Mouse (Mus musculus): Measurements from ENCODE around the gene Dpyd. TPM values are rescaled to one million over a fixed set of nuclear protein-coding genes. Genes with fewer than 3 reads are reported as not detected.

The Dpyd gene
- polyA plus RNA-seq, 1 experiment, result 1.0 TPM

GRCm38 (mm10) chr3:118566779-118567178 is 4.8 kb downstream of the Dpyd start:
- Histone ChIP-seq H3K27ac (ENCODE audit: control insufficient read depth, insufficient read depth, low read depth, low read length) (no peak overlapping the region), H3K36me3 (ENCODE audit: control insufficient read depth, insufficient read depth, low read length) (no peaks in the 10 kb centered on the region), H3K4me1 (ENCODE audit: control insufficient read depth, insufficient read depth, low read length) (peaks cover 3% of the 10 kb centered on the region), H3K4me3 (ENCODE audit: control insufficient read depth, low read depth, low read length) (no peak overlapping the region), H3K27me3 (ENCODE audit: control insufficient read depth, insufficient read depth, low read length) (no peaks in the 10 kb centered on the region)
- TF ChIP-seq POLR2A (IDR thresholded peaks at IDR 0.05; ENCODE audit: control insufficient read depth, low read depth, low read length) (no peak), CTCF (IDR thresholded peaks at IDR 0.05; ENCODE audit: control insufficient read depth, insufficient read depth, insufficient replicate concordance, low read depth, low read length) (no peak)

- no peak overlapping the region for H3K4me3 ChIP-seq (ENCODE audit: control insufficient read depth, low read depth, low read length)
- no peaks in the 10 kb centered on the region for H3K4me1 ChIP-seq (ENCODE audit: control insufficient read depth, insufficient read depth, low read length)
- no peaks in the 10 kb centered on the region for H3K36me3 ChIP-seq (ENCODE audit: control insufficient read depth, insufficient read depth, low read length)
- TF ChIP-seq POLR2A (IDR thresholded peaks at IDR 0.05; ENCODE audit: control insufficient read depth, low read depth, low read length) (no peak), CTCF (IDR thresholded peaks at IDR 0.05; ENCODE audit: control insufficient read depth, insufficient read depth, insufficient replicate concordance, low read depth, low read length) (no peak)
- H3K27ac ChIP-seq (ENCODE audit: control insufficient read depth, insufficient read depth, low read depth, low read length), result no peak overlapping the region
- no peaks in the 10 kb centered on the region for H3K27me3 ChIP-seq (ENCODE audit: control insufficient read depth, insufficient read depth, low read length)
Measured at GRCm38 (mm10) chr3:118570197-118570596, 8.3 kb downstream of the Dpyd start.

GRCm38 (mm10) chr3:118590559-118590958 is 28.6 kb downstream of the Dpyd start:
- Histone ChIP-seq H3K36me3 (ENCODE audit: control insufficient read depth, insufficient read depth, low read length) (no peaks in the 10 kb centered on the region), H3K27ac (ENCODE audit: control insufficient read depth, insufficient read depth, low read depth, low read length) (no peak overlapping the region), H3K4me3 (ENCODE audit: control insufficient read depth, low read depth, low read length) (no peak overlapping the region), H3K27me3 (ENCODE audit: control insufficient read depth, insufficient read depth, low read length) (no peaks in the 10 kb centered on the region), H3K4me1 (ENCODE audit: control insufficient read depth, insufficient read depth, low read length) (no peaks in the 10 kb centered on the region)
- no peak for TF ChIP-seq POLR2A (IDR thresholded peaks at IDR 0.05; ENCODE audit: control insufficient read depth, low read depth, low read length)
- TF ChIP-seq CTCF (IDR thresholded peaks at IDR 0.05; ENCODE audit: control insufficient read depth, insufficient read depth, insufficient replicate concordance, low read depth, low read length), result no peak

- Histone ChIP-seq H3K36me3 (ENCODE audit: control insufficient read depth, insufficient read depth, low read length) (no peaks in the 10 kb centered on the region), H3K4me3 (ENCODE audit: control insufficient read depth, low read depth, low read length) (no peak overlapping the region), H3K27me3 (ENCODE audit: control insufficient read depth, insufficient read depth, low read length) (no peaks in the 10 kb centered on the region), H3K4me1 (ENCODE audit: control insufficient read depth, insufficient read depth, low read length) (no peaks in the 10 kb centered on the region), H3K27ac (ENCODE audit: control insufficient read depth, insufficient read depth, low read depth, low read length) (no peak overlapping the region)
- no peak for TF ChIP-seq POLR2A (IDR thresholded peaks at IDR 0.05; ENCODE audit: control insufficient read depth, low read depth, low read length)
- TF ChIP-seq CTCF (IDR thresholded peaks at IDR 0.05; ENCODE audit: control insufficient read depth, insufficient read depth, insufficient replicate concordance, low read depth, low read length), result no peak
Measured at GRCm38 (mm10) chr3:118594864-118595263, 32.9 kb downstream of the Dpyd start.

- Histone ChIP-seq H3K27me3 (ENCODE audit: control insufficient read depth, insufficient read depth, low read length) (no peaks in the 10 kb centered on the region), H3K36me3 (ENCODE audit: control insufficient read depth, insufficient read depth, low read length) (no peaks in the 10 kb centered on the region), H3K27ac (ENCODE audit: control insufficient read depth, insufficient read depth, low read depth, low read length) (no peak overlapping the region), H3K4me1 (ENCODE audit: control insufficient read depth, insufficient read depth, low read length) (no peaks in the 10 kb centered on the region), H3K4me3 (ENCODE audit: control insufficient read depth, low read depth, low read length) (no peak overlapping the region)
- TF ChIP-seq POLR2A (IDR thresholded peaks at IDR 0.05; ENCODE audit: control insufficient read depth, low read depth, low read length) (no peak), CTCF (IDR thresholded peaks at IDR 0.05; ENCODE audit: control insufficient read depth, insufficient read depth, insufficient replicate concordance, low read depth, low read length) (no peak)
Measured at GRCm38 (mm10) chr3:118595693-118596092, 33.8 kb downstream of the Dpyd start.

- no peak overlapping the region for H3K4me3 ChIP-seq (ENCODE audit: control insufficient read depth, low read depth, low read length)
- H3K4me1 ChIP-seq (ENCODE audit: control insufficient read depth, insufficient read depth, low read length), result no peaks in the 10 kb centered on the region
- H3K36me3 ChIP-seq (ENCODE audit: control insufficient read depth, insufficient read depth, low read length), result no peaks in the 10 kb centered on the region
- no peak overlapping the region for H3K27ac ChIP-seq (ENCODE audit: control insufficient read depth, insufficient read depth, low read depth, low read length)
- TF ChIP-seq POLR2A (IDR thresholded peaks at IDR 0.05; ENCODE audit: control insufficient read depth, low read depth, low read length) (no peak), CTCF (IDR thresholded peaks at IDR 0.05; ENCODE audit: control insufficient read depth, insufficient read depth, insufficient replicate concordance, low read depth, low read length) (no peak)
- no peaks in the 10 kb centered on the region for H3K27me3 ChIP-seq (ENCODE audit: control insufficient read depth, insufficient read depth, low read length)
Measured at GRCm38 (mm10) chr3:118601689-118602640, 40.0 kb downstream of the Dpyd start.

- TF ChIP-seq CTCF (IDR thresholded peaks at IDR 0.05; ENCODE audit: control insufficient read depth, insufficient read depth, insufficient replicate concordance, low read depth, low read length), result no peak
- TF ChIP-seq POLR2A (IDR thresholded peaks at IDR 0.05; ENCODE audit: control insufficient read depth, low read depth, low read length), result no peak
- H3K4me1 ChIP-seq (ENCODE audit: control insufficient read depth, insufficient read depth, low read length), result no peaks in the 10 kb centered on the region
- no peak overlapping the region for H3K4me3 ChIP-seq (ENCODE audit: control insufficient read depth, low read depth, low read length)
- no peaks in the 10 kb centered on the region for H3K27me3 ChIP-seq (ENCODE audit: control insufficient read depth, insufficient read depth, low read length)
- no peak overlapping the region for H3K27ac ChIP-seq (ENCODE audit: control insufficient read depth, insufficient read depth, low read depth, low read length)
- H3K36me3 ChIP-seq (ENCODE audit: control insufficient read depth, insufficient read depth, low read length), result no peaks in the 10 kb centered on the region
Measured at GRCm38 (mm10) chr3:118608708-118609107, 46.8 kb downstream of the Dpyd start.

Measured in testis, adult 2 months (tissue).